8 mouse cellular contexts compared by ENCODE assay signal in genomic region chr10:79883297-79884084, GRCm38 (mm10). TPM values are rescaled to one million over a fixed set of nuclear protein-coding genes. Genes with fewer than 3 reads are reported as not detected.
DNase-seq lines count a peak whose midpoint lies in the region; ATAC-seq and TF ChIP-seq lines count a peak whose summit lies in the region.

No protein-coding gene starts in this region.

- H3K9ac ChIP-seq in forebrain, embryonic 12.5 days: no peak overlapping the region
- no peak overlapping the region for H3K9ac ChIP-seq in forebrain, postnatal 0 days
- peak overlapping the region; percentile 11; the same call in 1 of the 2 replicates for H3K9ac ChIP-seq in hindbrain, embryonic 16.5 days (ENCODE audit: low read depth, low read length)

- no peak overlapping the region for H3K27ac ChIP-seq in forebrain, embryonic 10.5 days
- no peak overlapping the region for H3K27ac ChIP-seq in forebrain, embryonic 12.5 days
- no peak overlapping the region for H3K27ac ChIP-seq in forebrain, postnatal 0 days (ENCODE audit: low read depth, low read length)
- no peak overlapping the region for H3K27ac ChIP-seq in hindbrain, embryonic 16.5 days (ENCODE audit: low read depth, low read length)

- H3K4me2 ChIP-seq in forebrain, embryonic 12.5 days: no peak overlapping the region
- no peak overlapping the region for H3K4me2 ChIP-seq in forebrain, postnatal 0 days (ENCODE audit: low read depth)
- peak overlapping the region; percentile 15; the same call in 1 of the 2 replicates for H3K4me2 ChIP-seq in hindbrain, embryonic 16.5 days (ENCODE audit: low read length)

- peak; percentile 84 for TF ChIP-seq CTCF in forebrain, postnatal 0 days (IDR thresholded peaks at IDR 0.05; ENCODE audit: low read depth)

- H3K27me3 ChIP-seq in forebrain, embryonic 10.5 days (ENCODE audit: poor library complexity, severe bottlenecking): peaks cover 74% of the 10 kb centered on the region
- H3K27me3 ChIP-seq in forebrain, embryonic 12.5 days: peaks cover 59% of the 10 kb centered on the region
- H3K27me3 ChIP-seq in forebrain, postnatal 0 days (ENCODE audit: insufficient read depth, low read length): peaks cover 5% of the 10 kb centered on the region; the same call in 1 of the 2 replicates
- H3K27me3 ChIP-seq in hindbrain, embryonic 16.5 days (replicated peaks; ENCODE audit: control insufficient read depth, insufficient read depth, low read length): peaks cover 4% of the 10 kb centered on the region; the same call in 1 of the 2 replicates

- 16% methylated on average over 22 of the region's 22 CpGs for WGBS in forebrain, embryonic 10.5 days
- 14% methylated on average over 22 of the region's 22 CpGs for WGBS in forebrain, embryonic 12.5 days
- 15% methylated on average over 22 of the region's 22 CpGs for WGBS in forebrain, postnatal 0 days
- 18% methylated on average over 22 of the region's 22 CpGs for WGBS in hindbrain, embryonic 16.5 days

- peak; percentile 76 for DNase-seq in forebrain, embryonic 10.5 days (ENCODE audit: extremely low spot score, low spot score)
- peak; percentile 79 for DNase-seq in cerebellum, adult 11-12 months
- peak; percentile 84 for DNase-seq in forebrain, postnatal 0 days
- peak; percentile 79 to 87 for DNase-seq in left cerebral cortex, adult 18-20 months (ENCODE audit: low spot score in 2 of 2)
- peak; percentile 75 for DNase-seq in right cerebral cortex, postnatal 25 days

- ATAC-seq in forebrain, embryonic 12.5 days (ENCODE audit: low FRiP score): no peak
- ATAC-seq in forebrain, postnatal 0 days: peak; percentile 67
- peak; percentile 34; the same call in 1 of the 2 replicates for ATAC-seq in hindbrain, embryonic 16.5 days
- ATAC-seq in megakaryocyte, adult 5-6 weeks (ENCODE audit: poor library complexity, severe bottlenecking): peak; percentile 64

- H3K4me3 ChIP-seq in forebrain, embryonic 10.5 days: peak overlapping the region; percentile 24
- H3K4me3 ChIP-seq in forebrain, embryonic 12.5 days (replicated peaks): no peak overlapping the region
- H3K4me3 ChIP-seq in forebrain, postnatal 0 days (ENCODE audit: low read depth, low read length): no peak overlapping the region
- H3K4me3 ChIP-seq in hindbrain, embryonic 16.5 days (ENCODE audit: low read length): no peak overlapping the region

- H3K9me3 ChIP-seq in forebrain, embryonic 10.5 days: no peaks in the 10 kb centered on the region
- H3K9me3 ChIP-seq in forebrain, embryonic 12.5 days: no peaks in the 10 kb centered on the region
- H3K9me3 ChIP-seq in forebrain, postnatal 0 days (ENCODE audit: low read length): no peaks in the 10 kb centered on the region
- no peaks in the 10 kb centered on the region for H3K9me3 ChIP-seq in hindbrain, embryonic 16.5 days (ENCODE audit: control insufficient read depth, low read length)

- H3K36me3 ChIP-seq in forebrain, embryonic 10.5 days (replicated peaks): no peaks in the 10 kb centered on the region
- no peaks in the 10 kb centered on the region for H3K36me3 ChIP-seq in forebrain, embryonic 12.5 days (replicated peaks)
- no peaks in the 10 kb centered on the region for H3K36me3 ChIP-seq in forebrain, postnatal 0 days (ENCODE audit: insufficient read depth)
- H3K36me3 ChIP-seq in hindbrain, embryonic 16.5 days (ENCODE audit: control insufficient read depth, insufficient read depth, low read length): no peaks in the 10 kb centered on the region

- H3K4me1 ChIP-seq in forebrain, embryonic 10.5 days: peaks cover 29% of the 10 kb centered on the region
- H3K4me1 ChIP-seq in forebrain, embryonic 12.5 days: peaks cover 15% of the 10 kb centered on the region
- no peaks in the 10 kb centered on the region for H3K4me1 ChIP-seq in forebrain, postnatal 0 days (ENCODE audit: insufficient read depth)
- H3K4me1 ChIP-seq in hindbrain, embryonic 16.5 days (ENCODE audit: control insufficient read depth, insufficient read depth, low read depth, low read length): peaks cover 5% of the 10 kb centered on the region; the same call in 1 of the 2 replicates

RNA-seq across cellular contexts. Expression of gene Elane, which starts 2.6 kb away (rescaled TPM):
- polyA plus RNA-seq in forebrain, embryonic 10.5 days (2016; fragmentation: Nextera tagmentation; extraction: Ambion mirVana): not detected in 2 replicates
- polyA plus RNA-seq in forebrain, embryonic 12.5 days (2016; fragmentation: Nextera tagmentation; extraction: Ambion mirVana): not detected in 2 replicates
- total RNA-seq in forebrain, postnatal 0 days (2014; rRNA removed): not detected in 2 replicates
- polyA plus RNA-seq in forebrain, postnatal 0 days (2015; fragmentation: Nextera tagmentation; extraction: Ambion mirVana): 0.15 TPM in 1 of 2 replicates, not detected in the other
- polyA plus RNA-seq in hindbrain, embryonic 16.5 days (2015; fragmentation: Nextera tagmentation; extraction: Ambion mirVana): 0.26 and 0.32 TPM in 2 replicates
- total RNA-seq in left cerebral cortex, adult 18-20 months (2021): not detected
- 348 and 366 TPM in 2 replicates for total RNA-seq in megakaryocyte, adult 5-6 weeks (2015)
- 161 and 164 TPM in 2 replicates for total RNA-seq in megakaryocyte, adult 5-6 weeks (2017)

RNA-seq across cellular contexts. Expression of gene Cfd, which starts 7.2 kb away (rescaled TPM):
- polyA plus RNA-seq in forebrain, embryonic 10.5 days (2016; fragmentation: Nextera tagmentation; extraction: Ambion mirVana): not detected in 2 replicates
- polyA plus RNA-seq in forebrain, embryonic 12.5 days (2016; fragmentation: Nextera tagmentation; extraction: Ambion mirVana): not detected in 2 replicates
- not detected in 2 replicates for total RNA-seq in forebrain, postnatal 0 days (2014; rRNA removed)
- polyA plus RNA-seq in forebrain, postnatal 0 days (2015; fragmentation: Nextera tagmentation; extraction: Ambion mirVana): not detected in 2 replicates
- not detected in 2 replicates for polyA plus RNA-seq in hindbrain, embryonic 16.5 days (2015; fragmentation: Nextera tagmentation; extraction: Ambion mirVana)
- not detected for total RNA-seq in left cerebral cortex, adult 18-20 months (2021)
- not detected in 2 replicates for total RNA-seq in megakaryocyte, adult 5-6 weeks (2015)
- total RNA-seq in megakaryocyte, adult 5-6 weeks (2017): not detected in 2 replicates

RNA-seq across cellular contexts. Expression of gene Plppr3, which starts 9.1 kb away (rescaled TPM):
- 91.4 and 102 TPM in 2 replicates for polyA plus RNA-seq in forebrain, embryonic 10.5 days (2016; fragmentation: Nextera tagmentation; extraction: Ambion mirVana)
- polyA plus RNA-seq in forebrain, embryonic 12.5 days (2016; fragmentation: Nextera tagmentation; extraction: Ambion mirVana): 223 and 250 TPM in 2 replicates
- total RNA-seq in forebrain, postnatal 0 days (2014; rRNA removed): 427 and 473 TPM in 2 replicates
- 309 and 328 TPM in 2 replicates for polyA plus RNA-seq in forebrain, postnatal 0 days (2015; fragmentation: Nextera tagmentation; extraction: Ambion mirVana)
- 387 and 426 TPM in 2 replicates for polyA plus RNA-seq in hindbrain, embryonic 16.5 days (2015; fragmentation: Nextera tagmentation; extraction: Ambion mirVana)
- total RNA-seq in left cerebral cortex, adult 18-20 months (2021): 10 to 100 TPM; 55.6 to 58.0 TPM
- total RNA-seq in megakaryocyte, adult 5-6 weeks (2015): 6.2 and 10.6 TPM in 2 replicates
- 13.2 and 17.6 TPM in 2 replicates for total RNA-seq in megakaryocyte, adult 5-6 weeks (2017)

RNA-seq across cellular contexts. Expression of gene Prtn3, which starts 9.2 kb away (rescaled TPM):
- polyA plus RNA-seq in forebrain, embryonic 10.5 days (2016; fragmentation: Nextera tagmentation; extraction: Ambion mirVana): 8.1 TPM in 2 replicates
- 14.8 and 16.2 TPM in 2 replicates for polyA plus RNA-seq in forebrain, embryonic 12.5 days (2016; fragmentation: Nextera tagmentation; extraction: Ambion mirVana)
- 4.9 and 7.8 TPM in 2 replicates for total RNA-seq in forebrain, postnatal 0 days (2014; rRNA removed)
- polyA plus RNA-seq in forebrain, postnatal 0 days (2015; fragmentation: Nextera tagmentation; extraction: Ambion mirVana): 14.9 and 15.4 TPM in 2 replicates
- polyA plus RNA-seq in hindbrain, embryonic 16.5 days (2015; fragmentation: Nextera tagmentation; extraction: Ambion mirVana): 10.4 and 11.2 TPM in 2 replicates
- total RNA-seq in left cerebral cortex, adult 18-20 months (2021): 1 to 10 TPM; 2.2 to 2.3 TPM
- 322 and 372 TPM in 2 replicates for total RNA-seq in megakaryocyte, adult 5-6 weeks (2015)
- 92.6 and 97.3 TPM in 2 replicates for total RNA-seq in megakaryocyte, adult 5-6 weeks (2017)

RNA-seq across cellular contexts. Expression of gene Med16, which starts 25.2 kb away (rescaled TPM):
- 61.8 and 65.7 TPM in 2 replicates for polyA plus RNA-seq in forebrain, embryonic 10.5 days (2016; fragmentation: Nextera tagmentation; extraction: Ambion mirVana)
- 59.9 and 62.3 TPM in 2 replicates for polyA plus RNA-seq in forebrain, embryonic 12.5 days (2016; fragmentation: Nextera tagmentation; extraction: Ambion mirVana)
- 47.0 and 60.9 TPM in 2 replicates for total RNA-seq in forebrain, postnatal 0 days (2014; rRNA removed)
- 46.1 and 56.0 TPM in 2 replicates for polyA plus RNA-seq in forebrain, postnatal 0 days (2015; fragmentation: Nextera tagmentation; extraction: Ambion mirVana)
- polyA plus RNA-seq in hindbrain, embryonic 16.5 days (2015; fragmentation: Nextera tagmentation; extraction: Ambion mirVana): 48.2 and 53.8 TPM in 2 replicates
- 10 to 100 TPM; 48.6 to 63.7 TPM for total RNA-seq in left cerebral cortex, adult 18-20 months (2021)
- total RNA-seq in megakaryocyte, adult 5-6 weeks (2015): 12.0 and 13.6 TPM in 2 replicates
- total RNA-seq in megakaryocyte, adult 5-6 weeks (2017): 17.5 and 18.0 TPM in 2 replicates
